ENCODE assay signal across 7 mouse cellular contexts in the genomic region with DNA sequence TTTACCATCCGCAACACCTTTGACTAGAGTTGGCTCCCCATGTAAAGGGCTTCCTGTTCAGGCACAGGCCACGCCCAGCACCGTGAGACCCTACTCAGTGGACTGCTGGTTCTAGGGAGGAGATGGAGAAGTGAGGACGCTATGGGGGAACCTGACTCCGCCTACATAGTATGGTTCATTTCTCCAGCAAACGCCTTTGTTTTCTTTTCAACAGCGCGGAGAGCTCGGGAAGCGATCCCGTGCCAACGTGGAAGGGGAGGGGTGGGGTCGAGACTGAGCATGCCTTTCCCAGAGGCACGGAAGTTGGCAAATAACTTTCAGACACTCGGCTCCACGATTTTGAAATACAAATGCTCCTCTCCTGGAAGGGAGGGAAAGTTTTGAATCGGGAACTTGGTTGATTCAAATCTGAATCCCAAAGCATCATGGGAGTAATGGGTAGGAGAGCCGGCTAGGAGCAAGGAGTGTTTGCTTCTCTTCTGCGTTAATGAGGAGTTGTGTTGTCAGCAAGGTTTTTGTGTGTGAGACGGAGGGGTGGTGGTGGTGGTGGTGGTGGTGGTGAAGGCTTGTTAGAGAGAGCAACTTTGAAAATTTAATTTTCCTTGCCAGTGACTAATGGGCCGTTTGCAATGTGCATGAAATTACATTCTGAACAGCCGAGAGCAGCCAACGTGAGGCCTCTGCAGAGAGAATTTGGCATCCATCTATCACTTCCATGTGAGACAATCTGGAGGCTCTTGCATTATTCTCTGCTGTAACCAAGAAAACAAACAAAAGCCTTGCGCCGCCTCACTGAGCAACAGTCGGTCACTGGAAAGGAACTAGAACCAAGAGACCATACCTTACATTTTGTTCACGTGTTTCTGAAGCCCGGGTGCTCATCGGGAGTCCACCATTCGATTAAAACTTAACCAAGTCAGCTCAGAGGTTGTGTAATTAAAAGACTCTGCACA.
A peak's percentile ranks its signal among the peaks of the same experiment; 100 is the strongest.
DNase-seq lines count a peak whose midpoint lies in the region; ATAC-seq and TF ChIP-seq lines count a peak whose summit lies in the region.

No protein-coding gene starts in this region.

- peak overlapping the region; percentile 71 for H3K4me2 ChIP-seq in liver, embryonic 13.5 days
- H3K4me2 ChIP-seq in myocyte (ENCODE audit: low read depth), result peak overlapping the region; percentile 39

- WGBS in liver, embryonic 13.5 days (ENCODE audit: insufficient replicate concordance), result 27% methylated on average over 30 of the region's 30 CpGs

- peak overlapping the region; percentile 55 for H3K4me3 ChIP-seq in liver, embryonic 13.5 days (replicated peaks)
- no peak overlapping the region for H3K4me3 ChIP-seq in myocyte

- peak; percentile 59; the same call in 1 of the 2 replicates for ATAC-seq in liver, embryonic 13.5 days (ENCODE audit: low read depth)

- no peak overlapping the region; the same call in 1 of the 2 replicates for H3K27ac ChIP-seq in liver, embryonic 13.5 days

- no peaks in the 10 kb centered on the region for H3K79me2 ChIP-seq in myocyte (ENCODE audit: control insufficient read depth, insufficient read depth)

- H3K36me3 ChIP-seq in liver, embryonic 13.5 days, result no peaks in the 10 kb centered on the region
- no peaks in the 10 kb centered on the region for H3K36me3 ChIP-seq in myocyte (ENCODE audit: control insufficient read depth, insufficient read depth)

- intact Hi-C loops in gastrocnemius, postnatal 14 days (cut with DNase I; ENCODE audit: low total_unique reads), result no loop called here

- no peak for TF ChIP-seq POLR2A in myocyte (IDR thresholded peaks at IDR 0.05; ENCODE audit: insufficient read length, low read depth)

- H3K27me3 ChIP-seq in liver, embryonic 13.5 days, result no peaks in the 10 kb centered on the region
- no peaks in the 10 kb centered on the region for H3K27me3 ChIP-seq in myocyte (ENCODE audit: control insufficient read depth, insufficient read depth, insufficient read length)

- DNase-seq in MN1 (ENCODE audit: low spot score), result peak; percentile 78
- DNase-seq in brain, adult 2 months (ENCODE audit: low read depth, low spot score), result peak; percentile 70
- peak; percentile 46 for DNase-seq in gastrocnemius, postnatal 14 days
- DNase-seq in induced T-regulatory cell, adult 2 months (ENCODE audit: low read depth), result peak; percentile 74
- DNase-seq in liver, embryonic 13.5 days, result no peak
- peak; percentile 70 to 79 for DNase-seq in thymus, adult 18-20 months

- peak overlapping the region; percentile 54 for H3K9ac ChIP-seq in liver, embryonic 13.5 days

- H3K4me1 ChIP-seq in liver, embryonic 13.5 days (replicated peaks), result peaks cover 12% of the 10 kb centered on the region; the same call in 1 of the 2 replicates

- H3ac ChIP-seq in myocyte (ENCODE audit: control insufficient read depth, insufficient read length), result no peak overlapping the region

- H3K9me3 ChIP-seq in liver, embryonic 13.5 days (replicated peaks), result no peaks in the 10 kb centered on the region

TF ChIP-seq in myocyte, 11 proteins besides CTCF, POLR2A, EP300 and RAD21:
- no peak for TF ChIP-seq USF1 (IDR thresholded peaks at IDR 0.05; ENCODE audit: low read depth)
- no peak for TF ChIP-seq MYOD1 (IDR thresholded peaks at IDR 0.05; ENCODE audit: control insufficient read depth in 1 of 3, insufficient read length in 2 of 3, low read depth in 2 of 3)
- no peak for TF ChIP-seq E2F4 (IDR thresholded peaks at IDR 0.05; ENCODE audit: insufficient read depth)
- no peak for TF ChIP-seq TCF12 (IDR thresholded peaks at IDR 0.05; ENCODE audit: insufficient read depth, poor library complexity, severe bottlenecking)
- no peak for TF ChIP-seq TCF3 (IDR thresholded peaks at IDR 0.05; ENCODE audit: insufficient read length, low read depth)
- no peak for TF ChIP-seq POLR2AphosphoS2 (IDR thresholded peaks at IDR 0.05; ENCODE audit: insufficient read length, low read depth)
- no peak for TF ChIP-seq SRF (IDR thresholded peaks at IDR 0.05; ENCODE audit: control insufficient read depth, insufficient read length, low read depth)
- no peak for TF ChIP-seq REST (IDR thresholded peaks at IDR 0.05; ENCODE audit: insufficient read depth, insufficient read length)
- TF ChIP-seq MYOG (IDR thresholded peaks at IDR 0.05; ENCODE audit: control insufficient read depth in 1 of 3, insufficient read depth in 1 of 3, insufficient read length in 2 of 3, low read depth in 2 of 3), result no peak
- no peak for TF ChIP-seq MAX (IDR thresholded peaks at IDR 0.05; ENCODE audit: low read depth)
- no peak for TF ChIP-seq CEBPB (IDR thresholded peaks at IDR 0.05; ENCODE audit: insufficient read depth, poor library complexity, severe bottlenecking)
TF ChIP-seq in myocyte: peak in this region for 0.
